ENCODE assay signal across 17 mouse cellular contexts in genomic region chr6:100865321-100865720, GRCm38 (mm10).
"Had no signal": no experiment of that assay in that cellular context is flagged by ENCODE, and none has a peak within 500 bp of the region (broad histone marks: within the 10 kb centered on the region; RNA-seq: fewer than 3 reads in every experiment).

No protein-coding gene starts in this region.

- H3K9ac ChIP-seq: liver, embryonic 15.5 days; lung, embryonic 15.5 days; midbrain, embryonic 13.5 days; midbrain, embryonic 15.5 days; neural tube, embryonic 12.5 days; stomach, embryonic 15.5 days had no signal

- DNase-seq: lung, adult 2 months; lung, postnatal 14 days; lung, postnatal 36 days; right cerebral cortex, postnatal 14 days; thymus, adult 2 months; thymus, postnatal 25 days; thymus, postnatal 4 days had no signal

- H3K4me2 ChIP-seq: liver, embryonic 15.5 days; lung, embryonic 15.5 days; midbrain, embryonic 13.5 days; midbrain, embryonic 15.5 days; neural tube, embryonic 12.5 days; stomach, embryonic 15.5 days had no signal

- H3K4me1 ChIP-seq: liver, embryonic 15.5 days; lung, embryonic 15.5 days; megakaryocyte, embryonic 14.5 days; midbrain, embryonic 13.5 days; midbrain, embryonic 15.5 days; neural tube, embryonic 12.5 days; stomach, embryonic 15.5 days had no signal

- H3K4me3 ChIP-seq: liver, embryonic 15.5 days; lung, embryonic 15.5 days; megakaryocyte, embryonic 14.5 days; midbrain, embryonic 13.5 days; midbrain, embryonic 15.5 days; neural tube, embryonic 12.5 days; stomach, embryonic 15.5 days had no signal

- H3K9me3 ChIP-seq: liver, embryonic 15.5 days; lung, embryonic 15.5 days; megakaryocyte, embryonic 14.5 days; midbrain, embryonic 13.5 days; midbrain, embryonic 15.5 days; neural tube, embryonic 12.5 days; stomach, embryonic 15.5 days had no signal

- H3K27me3 ChIP-seq: liver, embryonic 15.5 days; lung, embryonic 15.5 days; megakaryocyte, embryonic 14.5 days; midbrain, embryonic 13.5 days; midbrain, embryonic 15.5 days; neural tube, embryonic 12.5 days; stomach, embryonic 15.5 days had no signal

- ATAC-seq: lung, postnatal 0 days; midbrain, embryonic 13.5 days; midbrain, embryonic 15.5 days had no signal

- H3K27ac ChIP-seq: liver, embryonic 15.5 days; lung, embryonic 15.5 days; macrophage; midbrain, embryonic 13.5 days; midbrain, embryonic 15.5 days; neural tube, embryonic 12.5 days; stomach, embryonic 15.5 days; stomach, postnatal 0 days had no signal
